Mouse (Mus musculus): Measurements from ENCODE around the gene Borcs5. TPM values are rescaled to one million over a fixed set of nuclear protein-coding genes. Genes with fewer than 3 reads are reported as not detected.

Gene Borcs5
- polyA plus RNA-seq, 1 experiment from 2014 or later = 18.1 TPM

DNA sequence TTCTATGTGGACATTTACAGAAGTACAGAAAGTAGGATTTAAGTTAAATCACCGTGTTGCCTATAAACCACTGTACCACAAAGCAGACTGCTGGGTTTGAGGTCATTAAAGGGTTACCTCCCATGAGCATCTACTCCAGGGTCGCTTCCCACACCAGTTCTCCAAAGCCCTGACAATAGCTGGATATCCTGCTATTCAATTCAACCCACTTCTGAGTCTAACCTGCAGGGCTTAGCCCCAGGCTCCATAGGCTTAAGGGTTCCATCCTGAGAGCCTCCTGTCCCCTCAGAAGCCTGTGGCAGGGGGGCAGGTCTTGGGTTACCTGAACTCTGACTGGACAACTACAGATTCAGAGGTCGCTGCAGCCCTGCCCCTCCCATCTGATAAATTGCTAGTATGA is 19.2 kb upstream of the Borcs5 start:
- ATAC-seq (ENCODE audit: insufficient number of reproducible peaks, low FRiP score, low TSS enrichment, low read depth) (no peak), DNase-seq (ENCODE audit: low spot score) (no peak)
- Histone ChIP-seq H3K9me3 (ENCODE audit: control insufficient read depth, low read length) (no peaks in the 10 kb centered on the region), H3K27ac (replicated peaks; ENCODE audit: low read depth, low read length) (no peak overlapping the region), H3K9ac (ENCODE audit: low read length) (no peak overlapping the region), H3K36me3 (ENCODE audit: control insufficient read depth, insufficient read depth, low read length) (no peaks in the 10 kb centered on the region), H3K4me2 (ENCODE audit: low read depth, severe bottlenecking) (no peak overlapping the region), H3K4me1 (ENCODE audit: control insufficient read depth, insufficient read depth, low read length) (no peaks in the 10 kb centered on the region), H3K4me3 (ENCODE audit: low read depth, low read length) (no peak overlapping the region), H3K27me3 (ENCODE audit: control insufficient read depth, insufficient read depth, low read length) (no peaks in the 10 kb centered on the region)
- 77% methylated on average over 3 of the region's 3 CpGs for WGBS

DNA sequence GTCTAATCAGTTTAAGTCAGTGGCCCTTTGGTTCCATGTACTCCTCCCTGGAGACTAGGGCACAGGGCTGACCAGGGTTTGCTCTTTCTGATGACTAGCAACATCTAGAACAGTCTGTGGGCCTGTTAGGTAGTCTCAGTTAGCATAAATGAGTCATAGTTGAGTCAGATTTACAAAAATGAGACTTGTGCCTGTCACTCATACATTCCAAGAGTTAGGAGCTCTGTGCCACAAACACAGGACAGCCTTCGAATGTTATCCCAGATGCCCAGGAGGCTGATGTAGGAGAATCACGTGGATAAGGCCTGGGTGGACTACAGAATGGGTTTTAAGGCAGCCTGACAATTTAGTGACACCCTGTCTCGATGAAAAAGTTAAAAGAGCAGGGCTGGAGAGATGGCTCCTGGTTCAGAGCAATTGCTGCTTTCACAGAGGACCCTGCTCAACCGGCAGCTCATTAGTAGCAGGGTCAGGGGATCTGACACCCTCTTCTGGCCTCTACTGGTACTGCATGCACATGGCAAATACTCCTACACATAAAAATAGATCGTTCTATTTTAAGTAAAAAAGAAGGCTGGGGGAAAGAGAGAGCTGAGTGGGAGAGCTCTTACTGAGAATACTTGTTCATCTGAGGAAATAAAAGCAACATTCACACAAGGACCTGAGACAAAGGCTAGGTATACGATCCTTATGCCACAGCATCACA is 18.3 kb upstream of the Borcs5 start:
- Histone ChIP-seq H3K4me3 (ENCODE audit: low read depth, low read length) (no peak overlapping the region), H3K4me2 (ENCODE audit: low read depth, severe bottlenecking) (no peak overlapping the region), H3K36me3 (ENCODE audit: control insufficient read depth, insufficient read depth, low read length) (no peaks in the 10 kb centered on the region), H3K9me3 (ENCODE audit: control insufficient read depth, low read length) (no peaks in the 10 kb centered on the region), H3K27ac (replicated peaks; ENCODE audit: low read depth, low read length) (no peak overlapping the region), H3K4me1 (ENCODE audit: control insufficient read depth, insufficient read depth, low read length) (no peaks in the 10 kb centered on the region), H3K27me3 (ENCODE audit: control insufficient read depth, insufficient read depth, low read length) (no peaks in the 10 kb centered on the region), H3K9ac (ENCODE audit: low read length) (no peak overlapping the region)
- no peak for ATAC-seq (ENCODE audit: insufficient number of reproducible peaks, low FRiP score, low TSS enrichment, low read depth)
- WGBS = 68% methylated on average over 6 of the region's 6 CpGs
- peak; percentile 62 for DNase-seq (ENCODE audit: low spot score)

DNA sequence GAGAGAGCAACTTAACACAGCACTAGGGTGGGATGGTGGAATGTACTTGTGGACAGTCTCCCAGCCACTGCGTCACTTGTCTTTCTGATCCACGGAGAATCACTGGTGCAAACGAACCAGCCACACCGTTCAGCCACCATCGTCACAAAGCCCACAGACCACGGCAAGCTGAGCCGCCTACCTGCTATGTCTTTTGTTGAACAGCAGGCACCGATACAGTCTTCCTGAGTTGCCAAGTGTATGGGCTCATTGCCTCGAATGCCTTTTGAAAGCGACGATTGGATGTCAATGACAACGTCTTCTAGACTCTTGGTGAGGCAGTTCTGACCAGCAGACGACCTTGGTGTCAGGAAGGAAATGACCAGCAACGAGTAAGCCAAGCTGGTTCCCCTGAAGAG is 17.8 kb upstream of the Borcs5 start:
- H3K27ac ChIP-seq (replicated peaks; ENCODE audit: low read depth, low read length) = no peak overlapping the region
- no peak overlapping the region for H3K4me3 ChIP-seq (ENCODE audit: low read depth, low read length)
- DNase-seq (ENCODE audit: low spot score) = no peak
- no peak overlapping the region for H3K4me2 ChIP-seq (ENCODE audit: low read depth, severe bottlenecking)
- ATAC-seq (ENCODE audit: insufficient number of reproducible peaks, low FRiP score, low TSS enrichment, low read depth) = no peak
- no peaks in the 10 kb centered on the region for H3K27me3 ChIP-seq (ENCODE audit: control insufficient read depth, insufficient read depth, low read length)
- H3K4me1 ChIP-seq (ENCODE audit: control insufficient read depth, insufficient read depth, low read length) = no peaks in the 10 kb centered on the region
- H3K36me3 ChIP-seq (ENCODE audit: control insufficient read depth, insufficient read depth, low read length) = no peaks in the 10 kb centered on the region
- WGBS = 78% methylated on average over 14 of the region's 14 CpGs
- H3K9me3 ChIP-seq (ENCODE audit: control insufficient read depth, low read length) = no peaks in the 10 kb centered on the region
- no peak overlapping the region for H3K9ac ChIP-seq (ENCODE audit: low read length)

DNA sequence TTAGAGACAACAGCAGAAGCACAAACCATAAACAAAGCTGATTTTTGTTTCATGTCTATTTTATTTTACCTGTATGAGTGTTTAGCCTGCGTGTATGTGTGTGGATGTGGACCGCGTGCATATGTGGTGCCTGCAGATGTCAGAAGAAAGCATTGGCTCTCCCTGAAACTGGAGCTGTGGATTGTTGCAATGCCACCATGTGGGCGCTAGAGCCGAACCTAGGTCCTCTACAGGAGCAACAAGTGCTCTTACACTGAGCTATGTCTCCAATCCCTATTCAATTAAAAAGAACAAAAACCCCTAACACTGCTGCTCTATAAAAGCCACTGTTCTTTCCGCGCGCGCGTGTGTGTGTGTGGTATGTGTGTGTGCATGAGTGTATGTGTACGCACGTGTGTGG is 13.9 kb upstream of the Borcs5 start:
- DNase-seq (ENCODE audit: low spot score) (no peak), ATAC-seq (ENCODE audit: insufficient number of reproducible peaks, low FRiP score, low TSS enrichment, low read depth) (no peak)
- Histone ChIP-seq H3K36me3 (ENCODE audit: control insufficient read depth, insufficient read depth, low read length) (no peaks in the 10 kb centered on the region), H3K4me1 (ENCODE audit: control insufficient read depth, insufficient read depth, low read length) (no peaks in the 10 kb centered on the region), H3K4me3 (ENCODE audit: low read depth, low read length) (no peak overlapping the region), H3K9ac (ENCODE audit: low read length) (no peak overlapping the region), H3K4me2 (ENCODE audit: low read depth, severe bottlenecking) (no peak overlapping the region), H3K27ac (replicated peaks; ENCODE audit: low read depth, low read length) (no peak overlapping the region), H3K9me3 (ENCODE audit: control insufficient read depth, low read length) (no peaks in the 10 kb centered on the region), H3K27me3 (ENCODE audit: control insufficient read depth, insufficient read depth, low read length) (no peaks in the 10 kb centered on the region)
- 63% methylated on average over 12 of the region's 12 CpGs for WGBS

DNA sequence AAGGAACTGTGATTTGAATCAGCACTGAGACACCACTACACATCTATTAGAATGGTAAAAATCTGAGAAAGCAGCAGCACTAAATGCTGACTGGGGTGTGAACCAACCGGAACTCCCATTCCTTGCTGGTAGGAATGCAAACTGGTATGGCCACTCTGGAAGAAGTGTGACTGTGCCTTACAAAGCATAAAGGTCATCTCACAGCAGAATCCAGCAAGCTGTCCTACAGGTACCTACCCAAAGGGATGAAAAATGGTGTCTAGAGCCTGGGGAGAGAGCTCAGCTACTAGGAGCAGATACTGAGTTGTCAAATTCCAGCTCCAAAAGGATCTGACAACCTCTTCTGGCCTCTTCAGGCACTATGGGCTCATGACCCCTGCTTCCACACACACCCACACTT is 12.7 kb upstream of the Borcs5 start:
- Histone ChIP-seq H3K4me3 (ENCODE audit: low read depth, low read length) (no peak overlapping the region), H3K9me3 (ENCODE audit: control insufficient read depth, low read length) (no peaks in the 10 kb centered on the region), H3K4me2 (ENCODE audit: low read depth, severe bottlenecking) (no peak overlapping the region), H3K36me3 (ENCODE audit: control insufficient read depth, insufficient read depth, low read length) (no peaks in the 10 kb centered on the region), H3K27me3 (ENCODE audit: control insufficient read depth, insufficient read depth, low read length) (no peaks in the 10 kb centered on the region), H3K27ac (replicated peaks; ENCODE audit: low read depth, low read length) (no peak overlapping the region), H3K9ac (ENCODE audit: low read length) (no peak overlapping the region), H3K4me1 (ENCODE audit: control insufficient read depth, insufficient read depth, low read length) (no peaks in the 10 kb centered on the region)
- DNase-seq (ENCODE audit: low spot score) = no peak
- no peak for ATAC-seq (ENCODE audit: insufficient number of reproducible peaks, low FRiP score, low TSS enrichment, low read depth)
- WGBS = 90% methylated on average over 1 of the region's 1 CpGs

DNA sequence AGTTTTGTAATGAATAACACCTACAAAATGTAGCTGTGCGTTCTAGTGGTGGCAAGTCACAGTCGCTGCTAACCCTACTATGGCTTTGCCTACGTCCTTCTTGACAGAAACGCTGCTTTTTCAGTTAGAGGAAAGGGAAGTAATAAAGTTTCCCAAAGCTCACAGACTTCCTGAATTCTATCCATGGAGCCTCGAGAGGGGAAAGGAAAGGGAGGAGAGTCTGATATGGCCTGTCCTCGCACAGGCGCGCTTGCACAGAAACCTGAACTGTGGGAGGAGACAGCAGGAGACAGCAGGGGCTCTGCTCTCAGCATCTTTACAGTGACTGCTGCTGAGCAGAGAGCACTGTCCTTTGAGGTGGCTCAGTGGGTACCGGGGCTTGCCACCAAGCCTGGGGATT is 8.9 kb upstream of the Borcs5 start:
- Histone ChIP-seq H3K36me3 (ENCODE audit: control insufficient read depth, insufficient read depth, low read length) (no peaks in the 10 kb centered on the region), H3K4me2 (ENCODE audit: low read depth, severe bottlenecking) (no peak overlapping the region), H3K27me3 (ENCODE audit: control insufficient read depth, insufficient read depth, low read length) (peaks cover 12% of the 10 kb centered on the region), H3K4me1 (ENCODE audit: control insufficient read depth, insufficient read depth, low read length) (no peaks in the 10 kb centered on the region), H3K27ac (replicated peaks; ENCODE audit: low read depth, low read length) (no peak overlapping the region), H3K4me3 (ENCODE audit: low read depth, low read length) (no peak overlapping the region), H3K9ac (ENCODE audit: low read length) (no peak overlapping the region), H3K9me3 (ENCODE audit: control insufficient read depth, low read length) (no peaks in the 10 kb centered on the region)
- 66% methylated on average over 9 of the region's 9 CpGs for WGBS
- DNase-seq (ENCODE audit: low spot score) (no peak), ATAC-seq (ENCODE audit: insufficient number of reproducible peaks, low FRiP score, low TSS enrichment, low read depth) (no peak)

DNA sequence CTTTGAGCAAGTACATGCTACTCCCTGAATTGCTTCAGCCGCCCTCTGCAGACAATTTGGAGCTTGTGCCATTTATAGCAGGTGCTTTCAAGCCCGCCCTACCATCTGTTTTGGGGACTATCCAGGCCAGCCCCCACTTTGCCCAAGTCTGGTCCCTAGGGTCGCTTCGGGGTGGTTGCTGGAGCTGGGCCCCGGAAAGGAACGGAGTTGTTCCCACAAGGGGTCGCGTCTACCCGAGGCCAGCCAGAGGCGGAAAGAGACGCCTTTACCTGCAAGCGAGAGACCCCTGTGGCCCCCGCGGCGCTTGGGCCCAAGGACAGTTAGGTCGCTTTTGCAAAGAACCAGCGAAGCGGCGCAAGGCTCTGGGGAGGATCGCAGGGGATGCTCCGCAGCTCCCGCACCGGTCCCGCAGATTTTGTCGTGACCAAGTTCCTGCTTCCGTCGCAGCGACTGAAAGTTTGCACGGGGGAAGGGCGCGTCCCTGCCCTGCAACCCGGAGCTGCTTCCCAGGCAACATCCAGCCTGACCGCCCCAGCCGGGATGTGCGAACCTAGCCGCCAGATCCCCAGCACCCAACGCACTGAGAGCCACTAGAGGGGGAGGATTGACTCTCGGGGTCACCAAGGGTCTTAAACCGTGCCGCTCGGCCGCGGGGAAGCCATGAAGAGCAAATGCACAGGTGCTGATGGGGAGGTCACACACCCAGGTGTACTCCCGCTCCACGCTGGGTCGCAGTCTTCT is 7.2 kb upstream of the Borcs5 start, which contains the start of gene Mansc1:
TSS of gene Mansc1 (minus strand) at position 542 of the 741 bp plus-strand sequence.
- peak within 1 kb of the TSS; percentile 47 for H3K4me3 ChIP-seq (ENCODE audit: low read depth, low read length)
- WGBS = 1% methylated on average over 46 of the region's 46 CpGs
- H3K27me3 ChIP-seq (ENCODE audit: control insufficient read depth, insufficient read depth, low read length) = peaks cover 12% of the 10 kb centered on the region
- peak; percentile 63 for DNase-seq (ENCODE audit: low spot score)
- no peaks in the 10 kb centered on the region for H3K36me3 ChIP-seq (ENCODE audit: control insufficient read depth, insufficient read depth, low read length)
- no peaks in the 10 kb centered on the region for H3K9me3 ChIP-seq (ENCODE audit: control insufficient read depth, low read length)
- no peak within 1 kb of the TSS for H3K27ac ChIP-seq (replicated peaks; ENCODE audit: low read depth, low read length)
- peak within 1 kb of the TSS; percentile 64 for H3K9ac ChIP-seq (ENCODE audit: low read length)
- no peaks in the 10 kb centered on the region for H3K4me1 ChIP-seq (ENCODE audit: control insufficient read depth, insufficient read depth, low read length)
- ATAC-seq (ENCODE audit: insufficient number of reproducible peaks, low FRiP score, low TSS enrichment, low read depth) = peak; percentile 33; the same call in 1 of the 2 replicates
- H3K4me2 ChIP-seq (ENCODE audit: low read depth, severe bottlenecking) = peak within 1 kb of the TSS; percentile 94

DNA sequence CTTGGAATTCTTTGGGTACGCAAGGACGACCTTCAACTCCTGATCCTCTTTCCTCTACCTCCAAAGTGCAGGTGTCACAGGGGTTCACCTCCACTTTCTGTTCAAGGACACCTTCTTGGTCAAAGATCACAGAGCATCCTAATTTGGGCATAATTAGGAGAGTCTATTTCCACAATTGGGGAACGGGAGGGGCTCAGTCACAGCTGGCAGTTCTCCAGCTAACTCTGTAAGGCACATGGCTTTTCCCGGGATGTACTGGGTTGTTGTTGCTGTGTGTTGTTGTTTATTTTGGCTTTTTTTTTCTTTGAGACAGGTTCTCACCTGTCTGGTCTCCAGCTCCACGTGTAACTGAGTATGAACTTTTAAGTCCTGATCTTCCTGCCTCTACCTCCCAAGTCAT is 6.6 kb upstream of the Borcs5 start:
- ATAC-seq (ENCODE audit: insufficient number of reproducible peaks, low FRiP score, low TSS enrichment, low read depth) = no peak
- Histone ChIP-seq H3K4me1 (ENCODE audit: control insufficient read depth, insufficient read depth, low read length) (no peaks in the 10 kb centered on the region), H3K9me3 (ENCODE audit: control insufficient read depth, low read length) (no peaks in the 10 kb centered on the region), H3K4me3 (ENCODE audit: low read depth, low read length) (peak overlapping the region; percentile 47; the same call in 1 of the 2 replicates), H3K9ac (ENCODE audit: low read length) (no peak overlapping the region), H3K36me3 (ENCODE audit: control insufficient read depth, insufficient read depth, low read length) (no peaks in the 10 kb centered on the region), H3K4me2 (ENCODE audit: low read depth, severe bottlenecking) (peak overlapping the region; percentile 94; the same call in 1 of the 2 replicates), H3K27ac (replicated peaks; ENCODE audit: low read depth, low read length) (no peak overlapping the region), H3K27me3 (ENCODE audit: control insufficient read depth, insufficient read depth, low read length) (peaks cover 12% of the 10 kb centered on the region)
- no peak for DNase-seq (ENCODE audit: low spot score)
- 38% methylated on average over 5 of the region's 5 CpGs for WGBS

Data from limb, embryonic 11.5 days (tissue).